Mouse (Mus musculus) cerebellum, postnatal 14 days (tissue): ENCODE measurements around the gene Myl10.
A peak's percentile ranks its signal among the peaks of the same experiment; 100 is the strongest.
"Not testable (repeated sequence)": the region's sequence is repeated elsewhere in the genome, so short reads cannot be mapped to it uniquely, and the experiment has no call there.

Source experiments
- DNase-seq, 2 experiments: peaks; one replicate each; pipeline ENCODE4 v3.0.0; 2021; ENCODE audit warnings: mixed read lengths in 2 of 2

The Myl10 gene

DNA sequence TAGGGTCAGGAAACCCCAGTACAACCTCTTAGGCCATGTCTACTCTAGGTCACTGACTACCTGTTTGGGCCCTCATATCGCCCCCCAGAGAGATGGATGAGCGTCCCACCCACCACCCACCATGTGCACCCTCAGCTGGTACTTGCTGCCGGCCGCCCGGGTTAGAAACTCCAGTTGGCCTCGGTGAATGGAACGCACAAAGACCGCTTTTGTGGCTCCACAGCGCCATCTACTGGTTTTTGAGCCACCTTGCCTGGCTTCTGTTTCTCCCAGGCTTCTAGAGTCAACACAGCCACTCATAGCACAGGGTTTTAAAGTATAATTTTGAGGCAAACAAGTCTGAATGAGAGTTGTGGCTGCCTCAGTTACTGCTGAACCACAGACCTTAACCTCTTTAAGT, 13.9 kb downstream of the Myl10 start:
- DNase-seq, result peak; percentile 83 to 87

DNA sequence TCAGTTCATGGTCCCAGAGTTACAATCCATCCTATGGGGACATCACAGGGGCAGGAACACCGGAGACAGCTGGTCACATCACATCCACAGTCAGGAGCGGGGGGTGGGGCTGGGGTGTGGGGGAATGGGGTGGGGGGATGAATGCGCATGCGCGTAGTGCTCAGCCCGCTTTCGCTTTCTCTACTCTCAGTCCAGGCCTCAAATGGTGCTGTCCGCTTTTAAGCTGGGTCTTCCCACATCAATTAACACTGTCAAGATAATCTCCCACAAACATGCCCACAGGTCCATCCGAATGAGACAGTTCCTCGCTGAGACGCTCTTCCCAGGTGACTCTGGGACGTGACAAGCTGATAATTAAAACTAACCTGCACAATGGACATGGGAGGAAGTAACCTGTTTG, 15.2 kb downstream of the Myl10 start:
- no peak for DNase-seq

DNA sequence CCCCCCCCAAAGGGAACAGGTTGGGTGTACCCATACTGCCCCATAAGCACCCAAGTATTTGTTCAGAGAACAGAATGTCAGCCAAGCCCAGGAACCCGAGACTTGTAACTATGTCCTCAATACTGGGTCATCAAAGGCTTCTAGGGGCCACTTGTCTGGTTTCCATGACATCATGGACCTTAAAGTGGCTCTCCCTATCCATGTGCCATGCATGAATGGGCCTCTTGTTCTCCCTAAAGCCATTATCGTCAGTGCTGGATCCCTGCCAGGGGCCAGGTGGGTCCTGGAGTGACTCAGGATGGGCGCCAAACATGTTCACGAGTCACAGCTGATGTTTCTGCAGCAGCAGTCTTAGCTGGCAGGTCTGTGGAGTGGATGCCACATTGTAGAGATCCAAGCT, 17.8 kb downstream of the Myl10 start:
- DNase-seq, result peak; percentile 48 to 70

DNA sequence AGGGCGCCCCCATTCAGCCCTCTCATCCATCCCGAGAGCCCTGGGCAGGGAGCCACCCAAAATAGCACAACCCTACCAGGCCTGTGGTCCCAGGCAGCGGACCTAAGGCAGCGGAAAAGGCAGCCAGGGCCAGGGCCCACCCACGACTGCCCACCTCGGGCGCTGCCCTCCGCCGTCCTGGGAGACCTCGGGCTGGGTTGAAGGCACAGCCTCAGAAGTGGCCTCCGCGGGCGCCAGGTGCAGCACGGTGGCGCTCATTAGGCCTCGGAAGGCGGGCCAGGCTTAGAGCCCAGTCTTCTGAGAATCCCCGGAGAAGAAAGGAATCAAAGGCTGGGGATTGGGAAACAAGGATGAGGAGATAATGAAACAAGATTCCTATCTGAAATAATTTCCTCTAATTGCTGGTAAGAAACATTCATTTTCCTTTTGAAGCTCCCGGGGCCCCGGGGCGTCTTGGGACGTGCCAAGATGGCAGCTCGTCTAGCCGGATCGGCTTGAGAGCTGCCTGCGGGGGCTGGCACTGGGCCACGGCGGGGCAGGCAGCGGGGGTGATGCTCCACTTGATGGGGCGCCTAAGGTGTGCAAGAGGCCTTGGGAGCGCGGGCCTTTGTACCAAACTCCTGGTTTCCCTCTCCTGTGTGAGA, 21.4 kb downstream of the Myl10 start:
- peak; percentile 65 to 70 for DNase-seq

DNA sequence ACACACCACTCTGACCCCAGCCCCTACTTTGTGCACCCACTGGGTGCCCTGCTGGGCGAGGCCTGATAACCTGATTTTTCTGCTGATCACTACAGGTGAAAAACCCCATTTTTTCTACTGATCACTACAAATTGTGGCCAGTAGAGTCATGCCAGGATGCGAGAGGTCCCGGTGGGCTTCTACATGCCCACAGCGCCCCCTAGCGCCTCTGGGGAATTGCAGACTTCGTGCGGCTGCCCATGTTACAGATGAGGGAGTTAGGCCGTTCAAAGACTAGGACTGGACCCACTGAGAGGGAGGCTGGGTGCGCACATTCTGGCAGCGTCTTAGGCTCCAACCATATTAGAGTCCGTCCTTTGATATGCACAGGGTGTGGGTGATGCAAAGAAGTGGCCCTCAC, 21.9 kb downstream of the Myl10 start:
- DNase-seq, result peak; percentile 71 to 89

DNA sequence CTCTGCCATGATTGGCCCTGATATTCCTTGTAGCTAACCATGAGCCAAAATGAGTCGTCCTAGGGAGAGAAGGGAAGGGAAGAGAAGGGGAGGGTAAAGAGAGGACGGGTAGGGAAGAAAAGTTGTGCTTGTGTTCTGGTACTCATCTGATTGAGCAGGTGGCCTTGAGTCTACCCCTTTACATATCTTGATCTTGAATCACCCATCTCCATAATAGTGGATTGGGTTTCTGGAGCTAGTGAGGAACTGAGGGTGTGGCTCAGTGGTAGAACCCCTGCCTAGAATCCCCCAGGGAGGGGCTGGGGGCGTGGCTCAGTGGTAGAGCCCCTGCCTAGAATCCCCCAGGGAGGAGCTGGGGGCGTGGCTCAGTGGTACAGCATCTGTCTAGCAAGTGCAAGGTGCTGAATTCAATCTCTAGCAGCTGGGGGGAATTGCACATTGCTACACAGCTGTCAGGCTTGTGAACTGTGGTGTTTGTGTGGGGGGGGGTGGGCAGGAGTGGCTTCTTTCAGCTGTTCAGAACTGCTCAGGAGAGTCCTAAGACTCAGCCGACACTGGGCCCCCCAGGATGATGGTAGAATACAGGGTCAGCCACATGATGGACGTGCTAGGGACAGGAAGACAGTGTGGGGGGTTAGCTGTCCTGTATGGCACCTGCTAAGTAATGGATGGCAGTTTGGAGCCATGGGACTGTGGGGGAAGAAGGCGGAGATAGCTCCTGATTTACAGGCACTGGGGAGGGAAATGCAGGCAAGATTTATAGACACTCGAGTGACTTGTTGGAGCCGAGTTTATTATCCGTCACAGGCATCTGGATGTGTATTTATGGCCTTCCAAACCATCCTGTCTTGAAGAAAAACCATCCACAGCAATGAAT, 24.0 kb downstream of the Myl10 start:
- no peak for DNase-seq

DNA sequence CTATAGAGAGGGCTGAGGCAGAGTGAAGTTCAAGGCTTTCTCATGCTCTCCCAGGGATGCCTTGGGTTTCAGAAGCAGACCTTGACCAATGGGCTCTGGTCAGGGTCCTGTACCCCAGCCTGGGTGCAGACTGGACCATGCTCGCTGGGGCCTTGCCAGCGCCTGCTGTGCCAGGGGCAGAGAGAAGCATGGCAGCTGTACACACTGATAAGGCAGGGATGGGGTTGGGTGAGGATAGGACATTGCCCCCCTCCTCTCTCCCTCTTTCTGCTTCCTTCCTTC, 24.6 kb downstream of the Myl10 start:
- DNase-seq, result peak in 1 of 2 experiments; percentile 31

DNA sequence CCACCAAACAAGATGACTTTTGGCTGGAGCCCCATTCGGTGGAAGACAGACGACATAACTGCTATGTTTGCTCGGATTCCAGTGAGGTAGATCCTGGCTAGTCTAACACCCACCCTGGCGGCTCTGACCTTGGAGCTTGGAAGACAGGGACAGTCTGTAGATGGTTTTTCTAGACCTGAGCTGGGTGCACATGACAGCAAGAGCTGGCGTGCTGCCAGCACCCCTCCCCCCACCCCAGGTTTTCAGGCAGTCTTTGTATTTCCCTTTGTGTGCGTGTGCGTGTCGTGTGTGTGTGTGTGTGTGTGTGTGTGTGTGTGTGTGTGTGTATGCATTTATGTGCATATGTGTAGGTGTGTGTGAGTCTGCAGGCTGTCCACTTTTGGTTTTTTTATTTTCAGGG, 25.7 kb downstream of the Myl10 start:
- peak in 1 of 2 experiments; percentile 37 for DNase-seq

DNA sequence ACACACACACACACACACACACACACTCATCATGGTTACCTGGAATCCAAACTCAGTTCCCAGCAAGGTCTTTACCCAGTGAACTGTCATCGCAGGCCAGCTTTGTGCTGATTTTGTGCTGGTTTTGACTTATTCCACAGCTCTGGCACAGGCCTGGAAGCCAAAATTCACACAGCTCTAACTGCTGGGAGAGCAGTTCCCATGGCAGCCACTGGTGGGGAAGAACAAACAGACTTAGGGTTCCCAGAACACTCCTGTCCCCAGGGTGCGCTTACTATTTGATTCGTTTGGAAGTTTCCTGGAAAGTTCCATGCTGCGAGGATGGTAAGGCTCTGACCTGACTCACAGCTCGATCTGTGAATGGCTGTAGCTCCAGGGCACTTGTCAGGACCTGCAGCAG, 28.6 kb downstream of the Myl10 start:
- no peak for DNase-seq

DNA sequence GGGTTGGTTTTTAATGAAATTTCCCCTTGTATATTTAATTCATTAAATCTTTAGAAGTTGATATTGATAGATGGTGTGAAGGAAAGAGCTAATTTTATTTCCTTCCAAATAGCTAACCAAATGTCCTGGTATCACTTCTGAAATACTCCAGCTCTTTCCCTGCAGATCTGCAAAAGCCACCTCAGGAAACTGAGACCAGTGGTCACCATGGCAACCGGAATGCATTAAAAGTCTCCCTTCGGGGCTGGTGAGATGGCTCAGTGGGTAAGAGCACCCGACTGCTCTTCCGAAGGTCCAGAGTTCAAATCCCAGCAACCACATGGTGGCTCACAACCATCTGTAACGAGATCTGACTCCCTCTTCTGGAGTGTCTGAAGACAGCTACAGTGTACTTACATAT, 33.3 kb downstream of the Myl10 start:
- DNase-seq, result not testable (repeated sequence)

DNA sequence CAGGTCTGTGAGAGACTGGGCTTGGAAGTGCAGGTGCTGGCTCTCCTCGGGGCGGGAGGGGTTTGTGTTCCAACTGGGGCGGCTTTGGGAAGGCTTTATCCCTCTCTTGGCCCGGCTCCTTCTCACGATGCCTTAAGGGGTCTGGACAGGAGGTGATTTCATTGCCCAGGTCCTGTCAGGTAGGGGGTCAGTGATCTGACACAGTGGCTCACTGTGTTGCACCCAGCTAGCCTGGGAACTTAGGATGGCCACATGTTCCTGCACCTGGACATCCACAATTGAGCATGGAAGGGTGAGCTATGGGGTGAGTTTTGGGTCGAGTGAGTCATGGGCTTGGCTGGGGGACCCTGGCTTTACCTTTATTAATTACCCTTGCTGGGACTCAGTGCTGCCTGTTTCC, 46.0 kb downstream of the Myl10 start:
- DNase-seq, result no peak

DNA sequence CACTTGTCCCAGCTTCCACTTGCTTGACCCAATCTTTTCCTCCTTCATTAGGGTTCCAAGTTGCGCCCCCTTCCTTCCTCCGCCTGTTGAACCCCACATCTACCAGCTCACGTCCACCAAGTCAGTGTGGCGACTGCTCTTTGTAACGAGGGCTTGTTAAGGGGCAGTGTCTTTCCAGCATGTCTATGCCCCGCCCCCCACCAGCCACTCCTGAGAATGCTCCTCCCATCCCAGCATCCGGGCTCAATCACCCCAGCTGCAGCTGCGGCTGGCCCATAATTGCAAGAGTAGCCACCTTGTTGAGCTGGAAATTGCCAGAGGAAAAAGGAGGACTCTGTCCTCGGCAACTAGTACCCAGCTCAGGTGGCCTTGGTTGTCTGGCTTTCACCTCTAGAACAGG, 53.6 kb downstream of the Myl10 start:
- no peak for DNase-seq
